Mouse (Mus musculus): Measurements from ENCODE around the gene Dhx34. TPM values are rescaled to one million over a fixed set of nuclear protein-coding genes. Genes with fewer than 3 reads are reported as not detected.

Dhx34 gene
- polyA plus RNA-seq, 1 experiment from 2014 or later, result 18.2 TPM

- no peak overlapping the region for H3K4me2 ChIP-seq
- no peaks in the 10 kb centered on the region for H3K9me3 ChIP-seq (replicated peaks)
- peaks cover 25% of the 10 kb centered on the region; the same call in 1 of the 2 replicates for H3K4me1 ChIP-seq
- H3K9ac ChIP-seq, result no peak overlapping the region
- ATAC-seq (replicated peaks; ENCODE audit: low FRiP score), result no peak
- no peak overlapping the region for H3K4me3 ChIP-seq (replicated peaks)
- peaks cover 70% of the 10 kb centered on the region for H3K36me3 ChIP-seq
- WGBS, result 75% methylated on average over 10 of the region's 10 CpGs
- no peak overlapping the region for H3K27ac ChIP-seq
- H3K27me3 ChIP-seq, result no peaks in the 10 kb centered on the region
These were observed 14.3 kb downstream of the Dhx34 start for GRCm38 (mm10) chr7:16207496-16207895.

GRCm38 (mm10) chr7:16207076-16207475, 14.8 kb downstream of the Dhx34 start:
- H3K4me1 ChIP-seq, result peaks cover 25% of the 10 kb centered on the region; the same call in 1 of the 2 replicates
- H3K27ac ChIP-seq, result no peak overlapping the region
- no peaks in the 10 kb centered on the region for H3K9me3 ChIP-seq (replicated peaks)
- no peak overlapping the region for H3K9ac ChIP-seq
- peaks cover 73% of the 10 kb centered on the region for H3K36me3 ChIP-seq
- no peak overlapping the region for H3K4me2 ChIP-seq
- no peak for ATAC-seq (replicated peaks; ENCODE audit: low FRiP score)
- WGBS, result 87% methylated on average over 7 of the region's 7 CpGs
- H3K27me3 ChIP-seq, result no peaks in the 10 kb centered on the region
- no peak overlapping the region for H3K4me3 ChIP-seq (replicated peaks)

- Histone ChIP-seq H3K9me3 (replicated peaks) (no peaks in the 10 kb centered on the region), H3K9ac (no peak overlapping the region), H3K4me3 (replicated peaks) (no peak overlapping the region), H3K27me3 (no peaks in the 10 kb centered on the region), H3K36me3 (peaks cover 74% of the 10 kb centered on the region), H3K4me1 (peaks cover 25% of the 10 kb centered on the region; the same call in 1 of the 2 replicates), H3K4me2 (no peak overlapping the region), H3K27ac (no peak overlapping the region)
- no peak for ATAC-seq (replicated peaks; ENCODE audit: low FRiP score)
- 70% methylated on average over 9 of the region's 9 CpGs for WGBS
These were observed 17.0 kb downstream of the Dhx34 start for GRCm38 (mm10) chr7:16204791-16205190.

GRCm38 (mm10) chr7:16203505-16203903, 18.3 kb downstream of the Dhx34 start:
- Histone ChIP-seq H3K27me3 (no peaks in the 10 kb centered on the region), H3K9me3 (replicated peaks) (no peaks in the 10 kb centered on the region), H3K9ac (no peak overlapping the region), H3K4me3 (replicated peaks) (no peak overlapping the region), H3K4me2 (no peak overlapping the region), H3K27ac (peak overlapping the region; percentile 77), H3K4me1 (peaks cover 17% of the 10 kb centered on the region; the same call in 1 of the 2 replicates), H3K36me3 (peaks cover 75% of the 10 kb centered on the region)
- ATAC-seq (replicated peaks; ENCODE audit: low FRiP score), result peak; percentile 75
- 65% methylated on average over 13 of the region's 13 CpGs for WGBS

GRCm38 (mm10) chr7:16202756-16203504, 18.9 kb downstream of the Dhx34 start:
- ATAC-seq (replicated peaks; ENCODE audit: low FRiP score), result peak; percentile 33; the same call in 1 of the 2 replicates
- peaks cover 80% of the 10 kb centered on the region for H3K36me3 ChIP-seq
- 66% methylated on average over 15 of the region's 15 CpGs for WGBS
- no peak overlapping the region for H3K4me3 ChIP-seq (replicated peaks)
- peaks cover 16% of the 10 kb centered on the region; the same call in 1 of the 2 replicates for H3K4me1 ChIP-seq
- H3K9ac ChIP-seq, result no peak overlapping the region
- H3K27ac ChIP-seq, result peak overlapping the region; percentile 77
- H3K9me3 ChIP-seq (replicated peaks), result no peaks in the 10 kb centered on the region
- no peaks in the 10 kb centered on the region for H3K27me3 ChIP-seq
- H3K4me2 ChIP-seq, result no peak overlapping the region

- ATAC-seq (replicated peaks; ENCODE audit: low FRiP score), result no peak
- Histone ChIP-seq H3K4me2 (no peak overlapping the region), H3K27ac (no peak overlapping the region), H3K4me1 (peaks cover 18% of the 10 kb centered on the region; the same call in 1 of the 2 replicates), H3K36me3 (peaks cover 83% of the 10 kb centered on the region), H3K9me3 (replicated peaks) (no peaks in the 10 kb centered on the region), H3K4me3 (replicated peaks) (no peak overlapping the region), H3K9ac (no peak overlapping the region), H3K27me3 (no peaks in the 10 kb centered on the region)
- 90% methylated on average over 6 of the region's 6 CpGs for WGBS
These were observed 20.7 kb downstream of the Dhx34 start for GRCm38 (mm10) chr7:16201136-16201535.

- Histone ChIP-seq H3K4me1 (peaks cover 11% of the 10 kb centered on the region; the same call in 1 of the 2 replicates), H3K9ac (no peak overlapping the region), H3K27me3 (no peaks in the 10 kb centered on the region), H3K36me3 (peaks cover 64% of the 10 kb centered on the region), H3K27ac (no peak overlapping the region), H3K4me2 (no peak overlapping the region), H3K4me3 (replicated peaks) (no peak overlapping the region), H3K9me3 (replicated peaks) (no peaks in the 10 kb centered on the region)
- ATAC-seq (replicated peaks; ENCODE audit: low FRiP score), result no peak
- 81% methylated on average over 11 of the region's 11 CpGs for WGBS
These were observed 23.3 kb downstream of the Dhx34 start for GRCm38 (mm10) chr7:16198540-16198939.

- H3K9ac ChIP-seq, result no peak overlapping the region
- no peak overlapping the region for H3K4me3 ChIP-seq (replicated peaks)
- H3K4me1 ChIP-seq, result peaks cover 5% of the 10 kb centered on the region; the same call in 1 of the 2 replicates
- no peak overlapping the region for H3K4me2 ChIP-seq
- 63% methylated on average over 5 of the region's 5 CpGs for WGBS
- H3K27ac ChIP-seq, result 0 out of 2 replicates have a peak overlapping the region, but pooled peaks have one; percentile 13
- no peaks in the 10 kb centered on the region for H3K27me3 ChIP-seq
- no peak for ATAC-seq (replicated peaks; ENCODE audit: low FRiP score)
- H3K36me3 ChIP-seq, result peaks cover 50% of the 10 kb centered on the region
- no peaks in the 10 kb centered on the region for H3K9me3 ChIP-seq (replicated peaks)
These were observed 24.7 kb downstream of the Dhx34 start for GRCm38 (mm10) chr7:16197166-16197565.

GRCm38 (mm10) chr7:16196616-16197015, 25.2 kb downstream of the Dhx34 start:
- H3K27me3 ChIP-seq, result no peaks in the 10 kb centered on the region
- peaks cover 5% of the 10 kb centered on the region; the same call in 1 of the 2 replicates for H3K4me1 ChIP-seq
- H3K9ac ChIP-seq, result no peak overlapping the region
- H3K27ac ChIP-seq, result no peak overlapping the region
- no peak overlapping the region for H3K4me2 ChIP-seq
- 0 out of 2 replicates have a peak, but pooled peaks have one; percentile 9 for ATAC-seq (replicated peaks; ENCODE audit: low FRiP score)
- peaks cover 45% of the 10 kb centered on the region for H3K36me3 ChIP-seq
- no peak overlapping the region for H3K4me3 ChIP-seq (replicated peaks)
- H3K9me3 ChIP-seq (replicated peaks), result no peaks in the 10 kb centered on the region
- WGBS, result 46% methylated on average over 6 of the region's 6 CpGs

- Histone ChIP-seq H3K4me3 (replicated peaks) (no peak overlapping the region), H3K27me3 (no peaks in the 10 kb centered on the region), H3K9me3 (replicated peaks) (no peaks in the 10 kb centered on the region), H3K36me3 (peaks cover 18% of the 10 kb centered on the region), H3K9ac (no peak overlapping the region), H3K27ac (no peak overlapping the region), H3K4me1 (peaks cover 5% of the 10 kb centered on the region; the same call in 1 of the 2 replicates), H3K4me2 (no peak overlapping the region)
- no peak for ATAC-seq (replicated peaks; ENCODE audit: low FRiP score)
- 44% methylated on average over 3 of the region's 3 CpGs for WGBS
These were observed 28.1 kb downstream of the Dhx34 start for GRCm38 (mm10) chr7:16193702-16194101.

- Histone ChIP-seq H3K27me3 (no peaks in the 10 kb centered on the region), H3K4me1 (peaks cover 4% of the 10 kb centered on the region; the same call in 1 of the 2 replicates), H3K27ac (no peak overlapping the region), H3K4me2 (no peak overlapping the region), H3K9me3 (replicated peaks) (no peaks in the 10 kb centered on the region), H3K36me3 (peaks cover 4% of the 10 kb centered on the region), H3K9ac (no peak overlapping the region), H3K4me3 (replicated peaks) (no peak overlapping the region)
- ATAC-seq (replicated peaks; ENCODE audit: low FRiP score), result no peak
- WGBS, result 18% methylated on average over 5 of the region's 5 CpGs
These were observed 29.5 kb downstream of the Dhx34 start for GRCm38 (mm10) chr7:16192315-16192714.

GRCm38 (mm10) chr7:16187494-16187893, 34.3 kb downstream of the Dhx34 start:
- no peak for ATAC-seq (replicated peaks; ENCODE audit: low FRiP score)
- Histone ChIP-seq H3K4me2 (no peak overlapping the region), H3K27ac (no peak overlapping the region), H3K27me3 (no peaks in the 10 kb centered on the region), H3K9ac (no peak overlapping the region), H3K36me3 (peaks cover 4% of the 10 kb centered on the region; the same call in 1 of the 2 replicates), H3K9me3 (replicated peaks) (no peaks in the 10 kb centered on the region), H3K4me3 (replicated peaks) (no peak overlapping the region), H3K4me1 (no peaks in the 10 kb centered on the region)
- 83% methylated on average over 8 of the region's 8 CpGs for WGBS

Data from kidney, embryonic 15.5 days (tissue).